Mouse (Mus musculus) adrenal gland (tissue): ENCODE results near the gene Smagp.

Experiments used
- intact Hi-C: fragments of 180-260 bp; cut with DNase I; formaldehyde crosslinking; loops from one replicate; pipeline ENCODE4 v1.15.1; 2025

Smagp gene

DNA sequence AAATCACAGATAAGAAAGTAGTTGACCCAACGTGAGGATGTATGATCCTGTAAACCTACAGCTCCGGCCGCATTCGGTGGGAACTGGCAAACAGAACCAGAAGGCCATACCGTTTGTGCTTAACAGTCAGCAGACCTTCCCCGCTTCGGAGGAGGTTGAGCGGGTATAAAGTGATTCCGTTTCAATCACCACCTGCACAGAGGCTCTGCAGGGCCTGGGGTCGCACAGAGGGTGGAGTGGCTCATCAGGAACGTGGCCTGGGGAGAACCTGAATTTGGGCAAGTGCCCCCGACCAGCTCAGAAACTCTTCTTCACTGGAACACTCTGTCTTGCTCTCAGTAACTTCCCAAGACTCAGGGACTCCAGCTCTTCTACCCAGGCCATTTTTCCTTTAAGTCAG lies 30.1 kb upstream of the Smagp start:
- intact Hi-C loops = no loop called here

DNA sequence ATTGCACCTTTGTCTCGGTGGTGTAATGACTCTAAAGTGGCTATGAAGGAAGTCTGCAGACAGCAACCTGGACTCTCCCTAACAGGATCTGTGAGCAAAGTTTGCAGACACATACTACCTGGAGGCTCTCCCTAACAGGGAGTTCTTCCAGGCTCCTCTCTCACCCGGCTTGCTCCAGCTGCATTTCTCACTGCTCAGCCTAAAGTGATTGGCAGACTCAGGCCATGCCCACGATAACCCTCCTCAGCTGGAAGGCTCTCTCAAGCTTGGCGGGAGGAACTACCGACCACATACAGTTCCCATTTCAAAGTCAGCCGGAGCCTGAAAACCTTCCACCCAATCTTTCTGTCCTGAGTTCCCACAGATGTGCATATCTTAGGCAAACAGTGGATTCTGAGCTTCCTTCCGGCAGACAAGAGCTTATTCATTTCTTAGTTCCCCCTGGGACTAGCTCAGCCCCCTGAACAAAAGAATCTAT lies 29.5 kb upstream of the Smagp start:
- intact Hi-C loops = no loop called here

DNA sequence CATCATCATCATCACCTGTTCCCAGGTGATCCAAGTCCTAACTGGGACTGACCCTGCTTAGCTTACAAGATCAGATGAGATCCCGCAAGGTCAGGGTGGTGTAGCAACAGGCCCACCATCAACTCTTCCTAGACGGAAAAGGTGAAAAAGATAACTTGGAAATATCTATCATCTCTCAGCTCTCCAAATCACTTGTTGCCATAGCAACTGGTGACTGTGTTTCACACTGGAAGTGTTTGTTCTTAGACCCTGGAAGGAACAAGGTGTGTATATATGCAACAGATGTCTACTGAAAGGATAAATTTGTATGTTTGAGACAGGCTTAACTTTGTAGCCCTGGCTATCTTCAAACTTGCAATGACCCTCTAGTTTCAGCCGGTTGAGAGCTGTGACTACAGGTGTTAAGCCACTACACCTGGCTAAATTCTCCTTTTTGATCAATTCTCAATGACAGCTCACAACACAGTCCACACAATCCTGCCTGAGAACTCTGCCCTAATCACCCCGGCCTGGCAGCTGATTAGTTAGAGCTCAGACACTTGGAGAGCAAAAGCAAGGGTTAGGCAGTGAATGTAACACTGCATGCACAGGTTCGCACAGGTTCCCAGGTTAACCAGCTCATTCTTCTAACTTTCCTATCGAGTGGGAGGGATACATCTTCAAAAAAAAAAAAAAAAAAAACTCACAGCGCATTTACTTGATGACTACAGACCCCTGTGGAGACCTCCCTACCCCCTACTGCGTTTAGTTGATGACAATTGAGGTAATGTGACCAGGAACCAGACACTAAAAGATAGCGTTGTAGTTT lies 28.9 kb upstream of the Smagp start:
- intact Hi-C loops = no loop called here

DNA sequence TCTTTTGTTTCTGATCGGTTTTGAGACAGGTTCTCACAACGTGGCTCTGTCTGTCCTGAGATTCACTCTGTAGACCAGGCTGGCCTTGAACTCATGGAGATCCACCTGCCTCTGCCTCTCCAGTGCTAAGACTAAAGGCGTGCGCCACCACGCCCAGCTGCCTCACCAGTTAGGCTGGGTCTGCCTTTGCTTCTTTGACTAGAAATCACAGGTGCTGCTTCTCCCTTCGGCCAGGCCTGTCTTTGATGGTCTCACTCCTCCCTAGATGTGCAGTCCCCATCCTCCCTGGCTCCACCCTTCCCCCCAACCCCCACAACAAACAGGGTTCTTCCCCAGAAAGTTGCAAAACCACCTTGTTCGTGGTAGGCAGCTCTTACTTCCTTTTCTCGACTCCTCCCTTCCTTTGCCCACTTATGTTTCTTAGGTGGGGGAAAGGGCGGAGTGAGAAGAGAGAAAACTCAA lies 28.1 kb upstream of the Smagp start:
- intact Hi-C loops = no loop called here

DNA sequence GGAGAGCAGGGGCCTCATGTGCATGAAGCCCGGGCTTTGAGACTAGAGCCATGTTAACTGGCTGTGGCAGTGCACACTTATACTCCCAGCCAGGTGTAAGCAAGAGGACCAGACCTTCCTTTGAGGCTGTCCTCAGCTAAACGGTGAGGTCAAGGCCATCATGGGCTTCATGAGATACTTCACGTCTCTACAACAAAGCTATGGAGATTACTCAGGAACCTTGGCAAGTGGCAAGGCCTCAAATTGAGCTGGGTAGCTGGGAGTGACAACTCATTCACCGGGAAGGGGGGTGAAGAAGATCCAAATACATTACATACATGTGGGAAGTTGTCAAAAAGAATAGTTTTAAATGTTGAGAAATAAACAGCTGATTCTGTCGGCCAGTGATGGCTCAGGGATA lies 24.1 kb upstream of the Smagp start:
- intact Hi-C loops = no loop called here

DNA sequence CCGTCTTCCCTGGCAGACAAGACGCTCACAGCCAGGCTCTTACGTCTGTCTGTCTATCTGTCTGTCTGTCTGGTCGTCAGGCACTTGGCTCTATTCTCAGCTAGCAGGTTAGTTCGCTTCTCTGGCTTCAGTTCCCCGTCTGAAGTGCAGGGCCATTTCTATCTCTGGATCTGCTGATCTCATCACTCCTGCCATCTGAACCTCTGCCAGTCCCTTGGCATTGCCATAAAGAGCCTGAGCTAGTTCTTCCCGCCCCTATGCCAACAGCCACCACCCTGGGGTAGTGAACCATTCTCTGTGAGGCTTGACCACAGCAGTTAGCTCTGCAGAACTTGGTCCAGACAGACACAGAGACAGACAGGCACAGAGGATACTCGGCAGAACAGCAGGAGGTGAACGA lies 23.6 kb upstream of the Smagp start:
- intact Hi-C loops = no loop called here

DNA sequence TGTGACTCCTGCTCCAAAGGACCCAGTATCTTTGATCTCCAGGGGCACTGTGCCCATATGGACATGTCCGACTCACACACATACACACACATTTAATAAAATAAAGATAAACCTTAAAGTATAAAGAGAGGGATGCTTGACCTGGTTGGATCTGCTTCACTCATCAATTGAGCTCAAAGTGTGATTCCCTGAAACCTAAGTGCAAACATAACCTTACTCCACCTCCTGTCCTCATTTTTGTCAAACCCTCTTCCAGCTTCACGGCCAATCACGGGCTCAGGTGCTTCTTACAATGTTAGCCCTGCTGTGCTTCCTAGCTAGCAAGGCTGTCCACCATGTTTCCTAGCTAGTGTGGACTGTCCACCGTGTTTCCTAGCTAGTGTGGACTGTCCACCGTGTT lies 18.5 kb upstream of the Smagp start:
- intact Hi-C loops = no loop called here

DNA sequence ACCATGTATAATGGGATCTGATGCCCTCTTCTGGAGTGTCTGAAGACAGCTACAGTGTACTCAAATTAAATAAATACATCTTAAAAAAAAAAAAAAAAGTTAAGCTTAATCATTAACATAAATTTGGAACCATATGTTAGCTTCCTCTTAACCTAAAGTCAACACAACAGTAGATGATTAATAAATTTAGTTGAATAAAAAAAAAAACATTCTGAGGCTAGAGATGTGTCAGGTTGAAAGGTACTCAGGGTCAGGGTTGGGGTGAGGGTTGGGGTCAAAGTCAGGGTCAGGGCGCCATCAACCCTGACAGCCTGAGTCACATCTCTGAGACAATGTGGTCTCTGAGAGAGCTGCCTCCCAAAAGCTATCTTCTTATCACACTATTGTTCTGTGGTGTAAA lies 17.5 kb upstream of the Smagp start:
- intact Hi-C loops = no loop called here

DNA sequence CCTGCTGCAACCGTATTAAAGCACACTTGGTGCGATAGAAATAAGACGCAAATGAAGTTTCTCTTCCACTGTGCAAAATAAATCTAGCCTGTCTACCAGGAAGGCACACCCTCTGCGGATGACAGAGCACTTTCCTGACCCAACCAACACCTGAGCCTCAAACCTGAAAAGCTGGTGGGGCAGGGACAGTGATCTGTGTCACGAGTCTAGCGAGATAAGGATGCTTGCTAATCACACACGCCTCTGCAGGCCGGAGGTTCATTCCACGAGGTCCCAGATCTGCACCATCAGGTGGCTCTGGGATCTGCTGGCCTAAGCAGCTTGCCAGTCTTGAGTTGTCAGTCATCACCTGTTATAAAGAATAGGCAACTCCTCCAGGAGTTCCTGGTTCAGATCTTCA lies 14.9 kb upstream of the Smagp start:
- intact Hi-C loops = no loop called here

DNA sequence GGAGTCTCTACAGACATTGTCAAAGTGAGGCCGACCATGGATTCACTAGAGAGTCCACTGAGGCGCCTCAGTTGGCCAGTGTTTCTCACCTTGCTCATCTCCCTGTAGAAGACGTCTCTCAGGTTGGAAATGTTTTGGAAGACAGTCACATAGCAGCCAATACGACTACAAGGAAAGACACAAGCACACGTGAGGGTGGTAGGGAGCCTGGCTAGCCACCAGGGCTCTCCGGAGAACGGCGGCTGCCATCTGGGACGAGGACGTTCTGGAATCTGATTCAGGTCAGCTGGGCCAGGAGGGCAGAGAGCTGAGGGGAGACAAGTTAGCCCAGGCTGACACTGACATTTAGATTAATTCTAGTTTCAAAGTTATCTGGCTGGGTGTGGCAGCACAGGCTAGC lies 13.4 kb upstream of the Smagp start:
- intact Hi-C loops = no loop called here

DNA sequence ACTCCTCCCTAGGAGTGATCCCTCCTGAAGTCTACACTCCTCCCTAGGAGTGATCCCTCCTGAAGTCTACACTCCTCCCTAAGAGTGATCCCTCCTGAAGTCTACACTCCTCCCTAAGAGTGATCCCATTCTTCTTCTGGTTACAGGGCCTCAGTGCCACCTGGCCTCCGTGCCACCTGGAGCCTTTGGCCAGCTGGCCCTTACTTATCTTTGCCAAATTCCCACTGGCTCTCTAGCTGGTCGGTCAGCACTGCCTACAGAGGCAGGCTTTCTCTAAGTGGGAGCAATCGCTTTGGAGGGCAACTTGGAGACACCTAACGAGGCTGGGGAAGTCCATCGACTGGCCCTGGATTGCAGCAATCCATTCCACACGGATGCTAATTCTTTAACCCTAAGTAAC lies 9.4 kb upstream of the Smagp start:
- intact Hi-C loops = no loop called here

DNA sequence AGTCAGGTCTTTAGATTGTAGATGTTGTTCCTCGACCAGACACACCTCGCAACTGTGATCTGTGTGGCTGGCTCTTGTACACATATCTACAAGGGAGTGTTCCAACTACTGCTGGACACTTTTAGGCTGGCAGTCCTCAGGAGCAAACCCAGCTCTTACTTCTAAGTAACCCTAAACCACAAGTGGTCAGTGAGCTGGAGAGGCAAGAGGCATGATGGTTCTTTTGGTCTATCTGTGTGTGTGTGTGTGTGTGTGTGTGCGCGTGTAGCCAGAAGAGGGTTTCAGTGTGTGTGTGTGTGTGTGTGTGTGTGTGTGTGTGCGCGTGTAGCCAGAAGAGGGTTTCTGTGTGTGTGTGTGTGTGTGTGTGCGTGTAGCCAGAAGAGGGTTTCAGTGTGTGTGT lies 5.7 kb upstream of the Smagp start:
- intact Hi-C loops = no loop called here

DNA sequence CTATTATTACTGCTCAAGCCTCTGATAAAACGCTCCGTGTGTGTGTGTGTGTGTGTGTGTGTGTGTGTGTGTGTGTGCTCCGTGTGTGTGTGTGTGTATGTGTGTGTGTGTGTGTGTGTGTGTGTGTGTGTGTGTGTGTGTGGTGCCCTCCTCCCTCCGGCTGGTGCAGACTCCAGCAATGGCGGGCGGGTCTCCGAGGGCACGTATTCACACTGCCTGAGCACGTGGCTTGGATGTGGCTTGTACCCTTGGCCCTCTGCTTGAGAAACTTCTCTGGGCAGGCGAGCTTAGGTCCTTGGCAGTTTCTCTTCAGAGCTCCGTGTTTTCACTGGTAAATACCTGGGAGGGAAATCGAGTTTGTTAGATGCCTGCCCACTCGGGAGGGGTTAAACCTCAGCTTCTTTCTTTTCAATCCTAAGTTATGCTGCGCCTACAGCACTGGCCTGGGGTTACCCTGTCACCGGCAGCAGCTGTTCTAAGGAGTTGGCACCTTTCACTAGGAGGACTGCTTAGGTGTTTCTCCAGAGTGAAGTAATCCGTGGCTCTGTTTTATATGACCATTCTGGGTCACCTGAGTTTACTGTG lies 4.6 kb upstream of the Smagp start:
- intact Hi-C loops = no loop called here

DNA sequence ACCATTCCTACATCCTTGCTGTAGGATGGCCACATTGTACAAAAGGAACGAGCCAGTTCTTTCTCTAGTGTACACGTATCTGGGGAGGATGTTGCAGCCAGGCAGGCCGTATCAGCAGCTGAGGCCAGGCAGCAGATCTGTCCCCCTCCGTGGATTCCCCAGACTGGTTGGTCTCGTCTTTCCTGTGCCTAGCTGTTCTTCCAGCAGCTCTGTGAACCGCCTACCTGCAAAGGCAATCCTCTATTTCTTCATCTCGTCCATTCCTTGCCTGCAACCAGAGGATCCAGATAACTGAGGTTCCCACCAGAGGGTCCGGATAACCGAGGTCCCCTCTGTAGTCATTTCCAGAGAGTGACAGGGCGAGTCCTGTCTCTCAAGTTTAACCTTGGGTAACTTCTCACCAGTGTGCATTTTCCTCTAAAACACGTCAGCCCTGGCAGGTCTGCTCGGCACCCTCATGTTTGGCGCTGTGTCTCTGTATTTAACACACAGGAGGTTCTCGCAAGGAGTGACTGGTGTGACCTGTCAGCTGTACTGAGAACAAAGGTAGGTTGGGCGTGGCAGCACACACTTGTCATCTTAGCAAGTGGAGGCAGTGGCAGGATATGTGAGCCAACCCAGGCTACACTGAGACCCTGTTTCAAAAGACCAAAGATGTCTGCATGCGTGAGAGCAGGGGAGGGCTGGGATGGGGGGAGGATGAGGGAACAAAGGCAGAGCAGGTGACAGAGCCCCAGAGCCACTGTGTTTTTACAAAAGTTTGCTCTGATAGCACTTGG lies 3.4 kb upstream of the Smagp start:
- intact Hi-C loops = loop anchor here (5.0 kb wide), 1 partner anchor 42 kb away; no protein-coding TSS in a partner anchor

DNA sequence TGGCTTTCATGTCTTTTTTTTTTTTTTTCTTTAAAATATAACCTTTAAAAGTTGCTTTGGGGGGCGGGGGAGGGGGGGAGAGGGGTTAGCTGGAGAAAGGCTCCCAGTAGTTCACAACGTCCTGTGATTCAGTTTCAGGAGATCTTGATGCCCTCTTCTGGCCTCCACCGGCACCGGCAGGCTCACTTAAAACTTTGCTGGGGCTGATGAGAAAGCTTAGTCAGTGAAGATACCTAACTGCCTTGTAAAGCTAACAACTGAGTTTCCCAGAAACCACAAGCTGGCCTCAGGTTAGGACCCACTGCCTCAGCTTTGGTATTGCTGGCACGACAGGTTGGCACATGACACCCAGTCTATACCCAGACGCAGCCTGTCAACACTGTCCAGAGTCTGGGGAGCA lies 921 bp upstream of the Smagp start:
- intact Hi-C loops = loop anchor here (5.0 kb wide), 1 partner anchor 45 kb away; no protein-coding TSS in a partner anchor

DNA sequence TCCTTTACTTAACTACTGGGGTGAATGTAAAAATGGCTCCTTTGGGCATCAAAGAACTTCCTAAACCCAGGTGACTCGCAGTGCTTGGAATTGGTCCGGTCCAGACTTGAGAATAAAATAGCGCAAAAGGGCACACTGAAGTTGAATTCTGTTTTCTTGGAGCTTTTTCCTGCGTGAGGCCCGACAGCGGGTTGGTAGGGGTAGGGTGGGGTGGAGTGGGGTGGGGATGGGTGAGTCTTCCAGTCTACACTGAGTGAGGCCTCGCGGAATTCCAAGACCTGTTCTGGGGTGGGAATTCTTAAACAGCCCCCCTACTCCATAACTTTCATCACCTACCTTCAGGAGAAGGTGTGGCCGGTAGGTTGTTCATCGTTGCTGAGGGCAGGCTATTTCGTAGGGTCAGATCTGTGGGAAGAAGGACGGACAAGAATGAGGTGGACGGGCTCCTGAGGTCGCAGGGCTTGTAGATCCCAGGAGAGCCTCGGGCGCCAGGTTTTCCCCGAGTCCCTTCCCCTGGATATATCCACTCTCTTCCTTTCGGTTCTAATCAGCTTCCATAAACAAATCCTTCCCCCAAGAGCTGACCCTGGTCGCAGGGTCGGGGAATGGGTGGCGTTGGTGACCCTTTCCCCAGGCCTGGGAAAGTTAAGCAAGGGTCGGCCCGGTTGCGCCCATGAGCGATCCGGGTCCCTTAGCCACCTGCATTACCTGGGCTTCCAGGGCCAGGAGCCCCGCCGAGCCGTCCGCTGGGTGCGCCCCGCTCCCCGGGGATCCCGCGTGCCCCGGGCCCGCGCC lies 692 bp downstream of the Smagp start:
- intact Hi-C loops = loop anchor here (5.0 kb wide), 1 partner anchor 46 kb away; no protein-coding TSS in a partner anchor

DNA sequence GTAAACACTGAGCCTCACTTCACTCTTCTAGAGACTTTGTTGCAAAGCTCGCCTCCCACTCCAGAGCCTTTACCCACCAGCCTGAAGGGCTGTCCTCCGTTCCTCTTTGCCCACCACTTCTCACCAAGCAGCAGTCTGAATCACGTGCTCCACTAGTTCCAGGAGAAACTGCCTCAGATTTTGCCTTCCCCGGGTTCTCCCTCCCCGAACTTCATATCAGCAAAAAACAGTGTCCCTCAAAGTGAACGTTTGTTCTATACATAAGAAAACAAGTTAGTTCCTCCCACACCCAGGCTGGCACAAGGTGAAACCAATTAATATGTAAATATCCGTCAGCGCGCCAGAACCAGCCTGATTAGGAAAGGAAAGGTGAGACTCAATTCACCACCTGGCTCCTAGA lies 1.5 kb downstream of the Smagp start:
- intact Hi-C loops = loop anchor here (5.0 kb wide), 1 partner anchor 47 kb away; no protein-coding TSS in a partner anchor

DNA sequence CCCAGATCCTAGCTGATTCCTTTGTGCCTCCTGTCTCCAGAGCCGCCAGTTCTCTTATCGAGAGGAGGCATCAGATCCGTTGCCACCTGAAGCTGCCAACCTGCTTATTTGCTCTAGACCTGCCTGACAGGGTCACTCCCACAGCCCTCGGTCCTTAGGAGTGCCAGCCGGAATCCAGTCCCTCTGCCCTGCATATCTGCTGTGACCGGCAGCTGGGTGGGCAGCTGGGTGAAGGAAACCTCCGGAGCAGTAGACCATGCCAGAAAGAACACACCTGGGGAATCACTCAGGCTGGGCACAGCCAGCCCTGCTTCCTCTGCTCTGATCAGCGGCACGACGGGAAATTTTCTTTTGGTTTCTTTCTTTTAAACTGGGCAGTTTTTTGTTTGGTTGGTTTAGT lies 3.4 kb downstream of the Smagp start:
- intact Hi-C loops = loop anchor here (5.0 kb wide), 1 partner anchor 39 kb away; no protein-coding TSS in a partner anchor

DNA sequence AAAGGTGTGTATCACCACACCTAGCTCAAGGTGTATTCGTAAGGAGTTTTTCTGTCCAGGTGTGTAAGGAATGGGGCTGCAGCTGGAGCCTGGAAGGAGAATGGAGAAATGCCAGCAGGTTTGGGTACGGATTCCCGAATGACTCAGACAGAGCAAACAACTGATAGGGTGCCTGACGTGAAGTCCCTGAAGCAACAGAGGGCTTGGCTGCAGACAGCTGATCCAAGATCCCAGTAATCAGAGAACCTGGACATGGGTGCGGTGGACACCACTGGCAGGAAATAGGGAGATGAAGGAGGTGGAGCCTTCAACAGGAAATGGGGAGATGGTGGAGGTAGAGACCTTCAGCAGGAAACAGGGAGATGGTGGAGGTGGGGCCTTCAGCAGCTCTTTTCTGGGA lies 4.4 kb downstream of the Smagp start:
- intact Hi-C loops = loop anchor here (5.0 kb wide), 1 partner anchor 40 kb away; no protein-coding TSS in a partner anchor

DNA sequence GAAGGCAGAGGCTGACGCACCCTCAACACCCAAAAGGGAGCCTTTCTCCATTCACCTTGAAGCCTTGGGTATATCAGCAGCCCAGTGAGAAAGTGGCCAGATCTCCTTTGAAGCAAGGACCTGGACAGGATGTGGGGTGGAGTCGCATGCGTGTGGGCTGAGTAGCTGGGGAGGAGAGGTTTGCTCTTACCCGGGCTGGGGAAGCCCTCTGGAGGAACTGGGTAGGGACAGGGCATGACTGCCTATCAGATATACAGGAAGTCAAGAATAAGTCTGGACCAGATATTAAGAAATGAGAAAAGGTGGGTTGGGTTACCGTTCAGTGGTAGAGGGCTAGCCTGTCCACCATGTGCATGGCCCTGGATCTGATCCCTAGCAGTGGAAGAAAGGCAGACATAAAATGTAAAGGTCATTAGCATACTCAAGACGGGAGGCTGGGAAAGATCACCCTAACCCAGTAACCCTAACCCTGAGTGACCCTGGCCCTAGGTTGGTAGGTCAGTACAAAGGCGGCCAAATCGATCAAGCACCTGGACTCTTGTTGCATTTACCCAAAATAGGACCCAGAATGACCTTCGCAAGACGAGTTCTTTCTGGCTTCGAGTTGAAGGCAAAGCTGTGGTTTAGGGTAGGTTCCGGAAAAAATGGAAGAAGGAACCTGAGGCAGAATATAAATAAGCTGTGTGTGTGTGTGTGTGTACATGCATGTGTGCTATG lies 5.1 kb downstream of the Smagp start:
- intact Hi-C loops = loop anchor here (5.0 kb wide), 1 partner anchor 41 kb away; no protein-coding TSS in a partner anchor
